Mouse (Mus musculus) CH12.LX (cell line): ENCODE measurements at regions not wholly inside any gene's neighbourhood (a gene's known extent, or its start where the extent isn't known, plus 50 kb on each side); places are given as distances from the start of the nearest gene placed in this dataset.
A peak's percentile ranks its signal among the peaks of the same experiment; 100 is the strongest.

Experiments used
- DNase-seq: peaks from one replicate; pipeline ENCODE4 v3.0.0-alpha.2; 2013; ENCODE audit errors: extremely low read depth
- H3K27ac ChIP-seq: 2 replicates; pipeline ENCODE4 v1.5.1; 2012; ENCODE audit warnings: low read depth, mild to moderate bottlenecking, control low read depth, moderate library complexity; ENCODE audit not compliant: insufficient read depth
- H3K27me3 ChIP-seq: replicated peaks from 2 replicates; pipeline ENCODE3; 2012; ENCODE audit warnings: inconsistent platforms
- H3K36me3 ChIP-seq, 2 experiments: replicated peaks in 1 of 2; 2 replicates each; pipeline versions ENCODE3 to v1.6.1; 2012; ENCODE audit warnings: inconsistent platforms in 1 of 2, low read length in 1 of 2, mild to moderate bottlenecking in 1 of 2, mixed read lengths in 1 of 2, moderate library complexity in 1 of 2; ENCODE audit not compliant: control insufficient read depth in 1 of 2, insufficient read depth in 1 of 2
- H3K4me1 ChIP-seq, 2 experiments: 2 replicates each; pipeline ENCODE4 v1.6.1; 2012; ENCODE audit warnings: inconsistent platforms in 1 of 2, moderate library complexity in 1 of 2; ENCODE audit not compliant: insufficient read depth in 2 of 2, control insufficient read depth in 1 of 2
- H3K4me2 ChIP-seq: 2 replicates; pipeline ENCODE4 v1.6.1; 2012; ENCODE audit warnings: low read depth, mild to moderate bottlenecking, control low read depth; ENCODE audit not compliant: poor library complexity, insufficient read depth, severe bottlenecking
- H3K4me3 ChIP-seq, 3 experiments: fragments of 150-350 bp in 1 of 3; sonication (generic) in 1 of 3; replicated peaks in 1 of 3; 2 replicates each; pipeline versions ENCODE3 to v1.5.1; 2011 to 2012; ENCODE audit warnings: low read depth in 2 of 3, low read length in 2 of 3, mild to moderate bottlenecking in 2 of 3, moderate library complexity in 2 of 3, control low read depth in 1 of 3, improper control_type of control experiment in 1 of 3, inconsistent platforms in 1 of 3, mixed read lengths in 1 of 3; ENCODE audit not compliant: poor library complexity in 1 of 3
- H3K79me2 ChIP-seq: replicated peaks from 2 replicates; pipeline ENCODE4 v1.6.1; 2012; ENCODE audit warnings: mild to moderate bottlenecking, moderate library complexity; ENCODE audit not compliant: control insufficient read depth, poor library complexity, insufficient read depth, severe bottlenecking; ENCODE audit errors: extremely low read depth
- H3K9ac ChIP-seq: 2 replicates; pipeline ENCODE4 v1.6.1; 2012; ENCODE audit warnings: low read depth, mild to moderate bottlenecking, control low read depth, moderate library complexity; ENCODE audit not compliant: insufficient read depth
- H3K9me3 ChIP-seq: replicated peaks from 2 replicates; pipeline ENCODE3; 2012; ENCODE audit warnings: low read length, inconsistent platforms, mixed read lengths
- CHD1 ChIP-seq: IDR thresholded peaks from 2 replicates; pipeline ENCODE4 v1.6.1; 2012; ENCODE audit warnings: low read depth, low read length, improper control_type of control experiment, inconsistent platforms
- CTCF ChIP-seq, 2 experiments: IDR thresholded peaks in 1 of 2; conservative IDR thresholded peaks in 1 of 2; 2 replicates each; pipeline ENCODE4 v1.5.1; 2011 to 2012; ENCODE audit warnings: low read depth in 2 of 2, low read length in 2 of 2, improper control_type of control experiment in 1 of 2, inconsistent platforms in 1 of 2, mild to moderate bottlenecking in 1 of 2, moderate library complexity in 1 of 2
- E2F4 ChIP-seq: IDR thresholded peaks from 2 replicates; pipeline ENCODE4 v1.6.1; 2011; ENCODE audit warnings: low read depth, low read length, improper control_type of control experiment; ENCODE audit not compliant: insufficient replicate concordance
- ELF1 ChIP-seq: IDR thresholded peaks from 2 replicates; pipeline ENCODE4 v1.6.1; 2014; ENCODE audit warnings: low read depth, mild to moderate bottlenecking, inconsistent platforms, low read length, improper control_type of control experiment
- EP300 ChIP-seq: IDR thresholded peaks from 2 replicates; pipeline ENCODE4 v1.6.1; 2011; ENCODE audit warnings: low read length, improper control_type of control experiment
- ETS1 ChIP-seq: conservative IDR thresholded peaks from 2 replicates; pipeline ENCODE4 v1.6.1; 2012; ENCODE audit warnings: low read depth, mild to moderate bottlenecking, inconsistent platforms, low read length, improper control_type of control experiment, moderate library complexity
- GABPA ChIP-seq: IDR thresholded peaks from 2 replicates; pipeline ENCODE4 v1.6.1; 2012; ENCODE audit warnings: low read depth, low read length, improper control_type of control experiment, inconsistent platforms; ENCODE audit not compliant: insufficient replicate concordance
- HCFC1 ChIP-seq: IDR thresholded peaks from 2 replicates; pipeline ENCODE4 v1.6.1; 2012; ENCODE audit warnings: low read depth, mild to moderate bottlenecking, inconsistent platforms, low read length, improper control_type of control experiment
- JUN ChIP-seq: IDR thresholded peaks from 2 replicates; pipeline ENCODE4 v1.6.1; 2011; ENCODE audit warnings: low read depth, mild to moderate bottlenecking, low read length, improper control_type of control experiment, moderate library complexity; ENCODE audit not compliant: insufficient read depth
- KAT2A ChIP-seq: IDR thresholded peaks from 2 replicates; pipeline ENCODE4 v1.6.1; 2012; ENCODE audit warnings: low read length, improper control_type of control experiment, inconsistent platforms; ENCODE audit not compliant: insufficient replicate concordance
- MAFK ChIP-seq: IDR thresholded peaks from 2 replicates; pipeline ENCODE4 v1.6.1; 2011; ENCODE audit warnings: low read length, improper control_type of control experiment; ENCODE audit not compliant: insufficient replicate concordance
- MAX ChIP-seq: IDR thresholded peaks from 2 replicates; pipeline ENCODE4 v1.6.1; 2011; ENCODE audit warnings: low read length, improper control_type of control experiment
- MAZ ChIP-seq: IDR thresholded peaks from 2 replicates; pipeline ENCODE4 v1.6.1; 2012; ENCODE audit warnings: low read depth, mild to moderate bottlenecking, inconsistent platforms, low read length, improper control_type of control experiment, moderate library complexity
- NRF1 ChIP-seq: IDR thresholded peaks from 2 replicates; pipeline ENCODE4 v1.6.1; 2014; ENCODE audit warnings: low read depth, mild to moderate bottlenecking, inconsistent platforms, low read length, improper control_type of control experiment, moderate library complexity
- PAX5 ChIP-seq: IDR thresholded peaks from 2 replicates; pipeline ENCODE4 v1.6.1; 2012; ENCODE audit warnings: low read length, inconsistent platforms, mixed read lengths
- POLR2AphosphoS2 ChIP-seq: IDR thresholded peaks from 2 replicates; pipeline ENCODE4 v1.6.1; 2011; ENCODE audit warnings: low read depth, low read length, improper control_type of control experiment
- RAD21 ChIP-seq: IDR thresholded peaks from 2 replicates; pipeline ENCODE4 v1.6.1; 2011; ENCODE audit warnings: low read depth, mild to moderate bottlenecking, low read length, improper control_type of control experiment, moderate library complexity
- RCOR1 ChIP-seq: conservative IDR thresholded peaks from 2 replicates; pipeline ENCODE4 v1.6.1; 2012; ENCODE audit warnings: low read depth, mild to moderate bottlenecking, inconsistent platforms, low read length, improper control_type of control experiment
- SIN3A ChIP-seq: IDR thresholded peaks from 2 replicates; pipeline ENCODE4 v1.6.1; 2012; ENCODE audit warnings: low read length, improper control_type of control experiment, inconsistent platforms
- SMC3 ChIP-seq: IDR thresholded peaks from 2 replicates; pipeline ENCODE4 v1.6.1; 2011; ENCODE audit warnings: low read depth, low read length, improper control_type of control experiment
- TBP ChIP-seq: conservative IDR thresholded peaks from 2 replicates; pipeline ENCODE4 v1.6.1; 2011; ENCODE audit warnings: low read depth, low read length, improper control_type of control experiment
- TCF12 ChIP-seq: IDR thresholded peaks from 2 replicates; pipeline ENCODE4 v1.6.1; 2014; ENCODE audit warnings: low read depth, mild to moderate bottlenecking, inconsistent platforms, low read length, improper control_type of control experiment
- UBTF ChIP-seq: IDR thresholded peaks from 2 replicates; pipeline ENCODE4 v1.6.1; 2012; ENCODE audit warnings: low read depth, mild to moderate bottlenecking, inconsistent platforms, low read length, improper control_type of control experiment, moderate library complexity
- USF2 ChIP-seq: conservative IDR thresholded peaks from 2 replicates; pipeline ENCODE4 v1.6.1; 2011; ENCODE audit warnings: low read depth, low read length, improper control_type of control experiment
- ZC3H11A ChIP-seq: IDR thresholded peaks from 2 replicates; pipeline ENCODE4 v1.6.1; 2012; ENCODE audit warnings: low read depth, mild to moderate bottlenecking, inconsistent platforms, low read length, improper control_type of control experiment
- ZKSCAN1 ChIP-seq: IDR thresholded peaks from 2 replicates; pipeline ENCODE4 v1.6.1; 2012; ENCODE audit warnings: low read depth, inconsistent platforms, low read length, improper control_type of control experiment, borderline replicate concordance
- ZMIZ1 ChIP-seq: IDR thresholded peaks from 2 replicates; pipeline ENCODE4 v1.6.1; 2012; ENCODE audit warnings: low read depth, mild to moderate bottlenecking, inconsistent platforms, low read length, improper control_type of control experiment
- dilution Hi-C: fragments of 300-500 bp; cut with MboI; formaldehyde crosslinking; loops from 2 replicates; pipeline ENCODE4 v1.14.3; 2020; ENCODE audit warnings: low sequenced_read_pairs; ENCODE audit not compliant: extremely low pct_unique_long_range_greater_than_20kb, extremely low pct_ligation_motif_present
- in situ Hi-C: fragments of 300-500 bp; cut with MboI; formaldehyde crosslinking; loops from 3 replicates; pipeline ENCODE4 v1.14.3; 2019; ENCODE audit warnings: low sequenced_read_pairs, low pct_ligation_motif_present, low pct_unique_long_range_greater_than_20kb, mixed read lengths

GRCm38 (mm10) chr3:148679121-148679520 is 311.2 kb downstream of the Adgrl2 start:
- peaks cover 0 to 7% of the 10 kb centered on the region in 2 experiments; a peak in 2 of 4 replicates for H3K4me1 ChIP-seq
- no peaks in the 10 kb centered on the region for H3K27me3 ChIP-seq
- no peaks in the 10 kb centered on the region for H3K36me3 ChIP-seq
- TF ChIP-seq SIN3A (no peak), JUN (no peak), KAT2A (no peak), USF2 (no peak), ELF1 (no peak), EP300 (no peak), NRF1 (no peak), MAX (no peak), RCOR1 (no peak), UBTF (no peak), POLR2AphosphoS2 (no peak), ZMIZ1 (no peak), CTCF (conservative IDR thresholded peaks at IDR 0.05 in 1 of 2, IDR thresholded peaks at IDR 0.05 in 1 of 2; ENCODE audit: low read depth in 2 of 2, low read length in 2 of 2) (no peak), MAFK (no peak), HCFC1 (no peak), TCF12 (no peak), TBP (no peak), E2F4 (no peak)
- TF ChIP-seq, all 38 proteins: peak for 0
- no peaks in the 10 kb centered on the region for H3K9me3 ChIP-seq
- no peak overlapping the region for H3K4me3 ChIP-seq
- H3K79me2 ChIP-seq = no peaks in the 10 kb centered on the region
- dilution Hi-C loops = no loop called here
- H3K4me2 ChIP-seq = no peak overlapping the region
- in situ Hi-C loops = no loop called here
- DNase-seq = no peak
- H3K9ac ChIP-seq = no peak overlapping the region
- H3K27ac ChIP-seq = no peak overlapping the region

GRCm38 (mm10) chr3:148676025-148676424 is 314.3 kb downstream of the Adgrl2 start:
- no peaks in the 10 kb centered on the region for H3K36me3 ChIP-seq
- H3K4me2 ChIP-seq = no peak overlapping the region
- no peak overlapping the region for H3K4me3 ChIP-seq
- DNase-seq = peak; percentile 31
- no peaks in the 10 kb centered on the region for H3K79me2 ChIP-seq
- no peaks in the 10 kb centered on the region for H3K27me3 ChIP-seq
- dilution Hi-C loops = no loop called here
- H3K9ac ChIP-seq = no peak overlapping the region
- in situ Hi-C loops = no loop called here
- TF ChIP-seq CTCF (conservative IDR thresholded peaks at IDR 0.05 in 1 of 2, IDR thresholded peaks at IDR 0.05 in 1 of 2; ENCODE audit: low read depth in 2 of 2, low read length in 2 of 2) = peak in 1 of 2 experiments; percentile 64; a peak in 2 of 4 replicates
- peak; percentile 70 for TF ChIP-seq SMC3
- TF ChIP-seq CHD1 = no peak
- no peak for TF ChIP-seq JUN
- TF ChIP-seq E2F4 = no peak
- no peak for TF ChIP-seq MAZ
- TF ChIP-seq POLR2AphosphoS2 = no peak
- no peak for TF ChIP-seq PAX5
- TF ChIP-seq MAFK = peak; percentile 100
- TF ChIP-seq ETS1 = no peak
- no peak for TF ChIP-seq GABPA
- TF ChIP-seq RAD21 = peak; percentile 47
- TF ChIP-seq ZKSCAN1 = no peak
- no peak for TF ChIP-seq ZC3H11A
- peaks cover 0 to 6% of the 10 kb centered on the region in 2 experiments; a peak in 2 of 4 replicates for H3K4me1 ChIP-seq
- H3K27ac ChIP-seq = no peak overlapping the region
- no peaks in the 10 kb centered on the region for H3K9me3 ChIP-seq
